Mouse (Mus musculus) intestine, embryonic 14.5 days (tissue): ENCODE measurements around the gene Cdh6. TPM values are rescaled to one million over a fixed set of nuclear protein-coding genes. Genes with fewer than 3 reads are reported as not detected.
A peak's percentile ranks its signal among the peaks of the same experiment; 100 is the strongest.

Source experiments
- ATAC-seq: fragments of 200-750 bp; cut with Nextera tagmentation; replicated peaks from 2 replicates; pipeline ENCODE4 v1.8.0; 2017; ENCODE audit warnings: low read depth, moderate number of reproducible peaks, moderate TSS enrichment, moderate library complexity; ENCODE audit not compliant: low FRiP score, low TSS enrichment
- DNase-seq: peaks from one replicate; pipeline ENCODE4 v3.0.0-alpha.2; 2018; ENCODE audit warnings: low spot score
- H3K27ac ChIP-seq: fragments of 300-500 bp; sonication (generic); 2 replicates; pipeline ENCODE4 v1.5.1; 2014; ENCODE audit warnings: low read depth, mild to moderate bottlenecking, control low read depth
- H3K27me3 ChIP-seq: fragments of 300-500 bp; sonication (generic); replicated peaks from 2 replicates; pipeline ENCODE4 v1.6.1; 2014; ENCODE audit warnings: low read length, control low read depth; ENCODE audit not compliant: control insufficient read depth, insufficient read depth
- H3K36me3 ChIP-seq: fragments of 300-500 bp; sonication (generic); 2 replicates; pipeline ENCODE4 v1.6.1; 2014; ENCODE audit warnings: low read length, control low read depth; ENCODE audit not compliant: control insufficient read depth, insufficient read depth
- H3K4me1 ChIP-seq: fragments of 300-500 bp; sonication (generic); replicated peaks from 2 replicates; pipeline ENCODE4 v1.6.1; 2014; ENCODE audit warnings: low read length, control low read depth, mixed read lengths; ENCODE audit not compliant: control insufficient read depth, insufficient read depth
- H3K4me2 ChIP-seq: fragments of 300-500 bp; sonication (generic); 2 replicates; pipeline ENCODE4 v1.6.1; 2014; ENCODE audit warnings: low read length
- H3K4me3 ChIP-seq: fragments of 300-500 bp; sonication (generic); 2 replicates; pipeline ENCODE4 v1.5.1; 2014; ENCODE audit warnings: low read depth, low read length, control low read depth, mixed read lengths
- H3K9ac ChIP-seq: fragments of 300-500 bp; sonication (generic); 2 replicates; pipeline ENCODE4 v1.6.1; 2014; ENCODE audit warnings: mild to moderate bottlenecking, low read length
- H3K9me3 ChIP-seq: fragments of 300-500 bp; sonication (generic); 2 replicates; pipeline ENCODE4 v1.6.1; 2016; ENCODE audit warnings: low read length, control low read depth; ENCODE audit not compliant: control insufficient read depth
- WGBS: fragments of 180-500 bp; shearing (Covaris S2); extraction: QIAGEN DNeasy Blood & Tissue Kit; methylation state at CpG from one replicate; pipeline ENCODE4 v1.1.7; 2014; 5-methylcytosine and 5-hydroxymethylcytosine counted together
- polyA plus RNA-seq: library from polyadenylated mRNA; unstranded; fragments of >200 nt; fragmentation: Nextera tagmentation; extraction: Ambion mirVana; gene quantifications from 2 replicates; pipeline ENCODE4 v1.2.1, GENCODE M21; 2014

Gene Cdh6
- polyA plus RNA-seq, 1 experiment from 2014 or later, result 6.6 TPM

DNA sequence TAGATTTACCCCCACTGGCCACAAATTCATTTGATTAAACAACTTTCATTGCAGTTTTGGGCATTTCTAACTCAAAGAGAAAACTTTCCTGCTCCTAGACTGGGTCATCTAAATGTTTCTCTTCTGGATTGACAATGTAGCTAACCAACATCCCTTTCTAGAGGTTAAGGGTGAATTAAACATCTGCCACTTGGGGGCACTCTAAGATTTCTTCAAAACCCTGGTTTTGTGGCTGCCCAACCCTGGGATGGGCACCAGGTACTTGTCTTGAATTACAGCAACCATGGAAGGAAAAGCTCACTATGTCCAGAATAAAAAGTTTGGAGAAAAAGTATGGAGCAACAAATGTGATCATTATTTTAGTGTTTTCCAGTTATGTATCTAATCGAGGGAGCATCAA lies 39.4 kb downstream of the Cdh6 start:
- Histone ChIP-seq H3K9ac (no peak overlapping the region), H3K4me3 (no peak overlapping the region), H3K4me2 (no peak overlapping the region), H3K27me3 (no peaks in the 10 kb centered on the region), H3K9me3 (no peaks in the 10 kb centered on the region), H3K4me1 (no peaks in the 10 kb centered on the region), H3K27ac (no peak overlapping the region), H3K36me3 (no peaks in the 10 kb centered on the region)
- WGBS, result 74% methylated on average over 1 of the region's 1 CpGs
- DNase-seq, result peak; percentile 48
- ATAC-seq, result no peak

DNA sequence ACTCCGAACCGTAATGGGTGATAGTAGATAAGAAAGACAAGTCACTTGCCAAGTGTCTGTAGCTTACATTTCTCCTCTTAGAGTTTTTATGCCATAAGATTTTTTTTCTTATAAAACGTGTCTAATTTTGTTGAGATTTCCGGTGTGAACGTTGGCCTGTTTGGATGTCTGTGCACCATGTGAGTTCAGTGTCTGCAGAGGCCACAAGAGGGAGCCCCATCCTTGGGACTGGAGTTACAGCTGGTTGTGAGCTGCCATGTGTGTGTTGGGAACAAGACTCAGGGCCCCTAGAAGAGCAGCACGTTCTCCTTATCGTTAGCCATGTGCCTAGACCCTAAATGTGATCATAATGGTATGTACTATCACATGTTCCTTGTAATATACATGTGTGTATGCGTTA lies 40.1 kb downstream of the Cdh6 start:
- Histone ChIP-seq H3K4me3 (no peak overlapping the region), H3K27me3 (no peaks in the 10 kb centered on the region), H3K4me2 (no peak overlapping the region), H3K9ac (no peak overlapping the region), H3K4me1 (no peaks in the 10 kb centered on the region), H3K9me3 (no peaks in the 10 kb centered on the region), H3K27ac (no peak overlapping the region), H3K36me3 (no peaks in the 10 kb centered on the region)
- peak; percentile 42 for DNase-seq
- 92% methylated on average over 8 of the region's 8 CpGs for WGBS
- ATAC-seq, result no peak

DNA sequence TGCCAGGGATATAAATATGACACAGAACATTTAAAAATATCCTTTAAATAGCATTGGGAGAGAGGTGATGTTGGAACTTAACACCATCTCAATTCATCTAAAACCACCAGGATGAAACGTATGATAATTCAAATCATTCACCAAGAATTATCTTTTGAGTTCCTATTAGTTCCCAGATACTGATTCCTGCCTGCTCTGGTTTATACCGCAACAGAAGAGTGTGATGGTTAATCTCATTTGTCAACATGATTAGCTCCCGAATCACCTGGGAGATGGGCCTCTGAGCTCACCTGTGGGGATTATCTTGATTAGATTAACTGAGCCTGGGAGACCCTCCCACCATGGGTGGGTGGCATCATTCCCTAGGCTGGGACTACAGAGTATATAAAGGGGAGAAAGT lies 41.0 kb downstream of the Cdh6 start:
- no peak overlapping the region for H3K27ac ChIP-seq

DNA sequence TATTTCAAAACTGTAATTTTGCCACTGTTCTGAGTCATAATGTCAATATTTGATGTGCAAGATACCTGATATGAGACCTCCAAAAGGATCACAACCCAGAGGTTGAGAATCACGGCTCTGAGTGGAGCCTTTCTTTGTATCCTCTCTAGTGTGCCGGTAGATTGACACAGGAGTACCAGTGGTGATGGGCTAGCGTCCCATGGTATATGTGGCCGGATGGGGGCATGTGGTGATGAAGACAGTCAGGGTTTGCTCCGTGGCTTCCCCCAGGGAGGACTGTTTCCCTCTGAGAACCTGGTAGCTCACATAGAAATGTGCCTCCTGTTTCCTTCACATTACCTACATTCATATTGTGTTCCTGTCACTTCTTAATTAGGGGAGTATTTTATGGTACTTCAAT lies 43.2 kb downstream of the Cdh6 start:
- no peak overlapping the region for H3K9ac ChIP-seq

More for the DNA sequence above, 41.0 kb downstream of the Cdh6 start:
- Histone ChIP-seq H3K9ac (no peak overlapping the region), H3K27me3 (no peaks in the 10 kb centered on the region), H3K36me3 (no peaks in the 10 kb centered on the region), H3K4me2 (no peak overlapping the region), H3K4me3 (no peak overlapping the region), H3K4me1 (no peaks in the 10 kb centered on the region), H3K9me3 (no peaks in the 10 kb centered on the region)
- ATAC-seq, result no peak
- no peak for DNase-seq
- 84% methylated on average over 3 of the region's 3 CpGs for WGBS

DNA sequence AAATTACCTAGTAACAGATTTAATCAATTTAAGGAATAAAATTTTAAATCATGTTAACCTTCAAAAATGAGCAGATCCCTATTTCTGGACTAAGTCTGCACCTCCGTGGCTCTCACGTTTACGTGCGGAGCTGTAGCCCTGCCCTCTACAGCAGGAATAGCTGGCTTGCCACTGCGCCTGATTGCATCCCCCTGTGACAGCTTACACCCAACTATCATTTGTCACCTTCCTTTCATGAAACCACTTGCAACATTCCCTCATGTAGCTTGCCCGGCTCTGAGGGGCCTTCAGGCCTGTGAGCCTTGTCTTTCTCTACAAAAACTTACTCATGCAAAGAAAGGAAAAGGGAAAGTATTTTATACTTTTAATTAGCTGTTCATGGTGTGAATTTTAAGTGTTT lies 73.1 kb downstream of the Cdh6 start:
- no peak overlapping the region for H3K4me2 ChIP-seq
- DNase-seq (no peak), ATAC-seq (no peak)
- WGBS, result 60% methylated on average over 6 of the region's 6 CpGs
- no peaks in the 10 kb centered on the region for H3K4me1 ChIP-seq
- H3K4me3 ChIP-seq, result no peak overlapping the region
- H3K9ac ChIP-seq, result no peak overlapping the region
- H3K9me3 ChIP-seq, result no peaks in the 10 kb centered on the region
- no peaks in the 10 kb centered on the region for H3K27me3 ChIP-seq
- H3K36me3 ChIP-seq, result no peaks in the 10 kb centered on the region
- no peak overlapping the region for H3K27ac ChIP-seq

More for the DNA sequence above, 43.2 kb downstream of the Cdh6 start:
- H3K4me2 ChIP-seq, result no peak overlapping the region
- H3K36me3 ChIP-seq, result no peaks in the 10 kb centered on the region
- H3K27me3 ChIP-seq, result no peaks in the 10 kb centered on the region
- 80% methylated on average over 5 of the region's 5 CpGs for WGBS
- no peaks in the 10 kb centered on the region for H3K4me1 ChIP-seq
- ATAC-seq, result no peak
- no peaks in the 10 kb centered on the region for H3K9me3 ChIP-seq
- H3K4me3 ChIP-seq, result no peak overlapping the region
- no peak overlapping the region for H3K27ac ChIP-seq
- peak; percentile 32 for DNase-seq

DNA sequence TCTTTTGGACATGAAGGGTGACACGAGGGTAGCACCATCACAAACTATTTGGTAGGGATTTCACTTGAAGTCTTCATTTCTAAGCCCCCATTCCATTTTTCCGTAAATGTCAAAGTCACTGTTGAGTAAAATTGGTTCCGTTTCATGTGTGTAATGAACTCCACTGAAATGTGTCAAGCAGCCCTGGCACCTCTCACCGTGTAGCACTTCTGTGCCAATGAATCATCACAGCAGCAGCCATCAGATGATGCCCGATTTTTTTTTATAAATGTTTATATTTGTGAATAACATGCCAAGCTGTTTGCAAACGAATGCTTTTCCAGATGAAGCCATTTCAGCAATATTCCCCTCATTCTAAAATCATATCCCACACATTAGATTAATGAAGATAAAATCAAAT lies 75.6 kb downstream of the Cdh6 start:
- H3K27me3 ChIP-seq, result no peaks in the 10 kb centered on the region
- ATAC-seq (no peak), DNase-seq (no peak)
- H3K9me3 ChIP-seq, result no peaks in the 10 kb centered on the region
- H3K4me3 ChIP-seq, result no peak overlapping the region
- H3K4me1 ChIP-seq, result no peaks in the 10 kb centered on the region
- H3K9ac ChIP-seq, result no peak overlapping the region
- no peak overlapping the region for H3K27ac ChIP-seq
- 80% methylated on average over 6 of the region's 6 CpGs for WGBS
- no peaks in the 10 kb centered on the region for H3K36me3 ChIP-seq
- H3K4me2 ChIP-seq, result no peak overlapping the region

- no peak for DNase-seq
- Histone ChIP-seq H3K4me1 (no peaks in the 10 kb centered on the region), H3K9me3 (no peaks in the 10 kb centered on the region), H3K4me3 (no peak overlapping the region), H3K27ac (no peak overlapping the region), H3K36me3 (no peaks in the 10 kb centered on the region), H3K4me2 (no peak overlapping the region), H3K9ac (no peak overlapping the region), H3K27me3 (no peaks in the 10 kb centered on the region)
- ATAC-seq, result no peak
- WGBS, result 45% methylated on average over 9 of the region's 9 CpGs
These were observed 78.1 kb downstream of the Cdh6 start for GRCm38 (mm10) chr15:13095406-13095805.

DNA sequence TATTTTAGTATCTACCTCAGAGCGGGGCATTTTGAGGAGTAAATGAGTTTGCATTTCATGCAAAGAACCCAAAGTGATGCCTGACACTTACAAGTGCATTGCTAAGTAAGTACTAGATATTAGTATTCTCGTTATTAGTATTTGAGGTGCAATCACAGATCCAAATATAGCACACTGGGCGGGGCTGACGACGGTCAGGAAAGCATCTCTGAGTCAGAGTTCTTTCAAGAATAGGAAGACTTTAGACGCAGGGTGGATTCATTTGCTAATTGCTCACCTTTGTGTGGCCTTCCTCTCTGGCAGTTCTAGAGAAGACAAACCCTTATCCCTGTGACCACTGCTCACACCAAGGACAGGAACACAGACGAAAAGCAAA lies 78.6 kb downstream of the Cdh6 start:
- H3K4me3 ChIP-seq, result no peak overlapping the region
- 71% methylated on average over 7 of the region's 7 CpGs for WGBS
- H3K9ac ChIP-seq, result no peak overlapping the region
- no peaks in the 10 kb centered on the region for H3K4me1 ChIP-seq
- ATAC-seq (no peak), DNase-seq (no peak)
- H3K27me3 ChIP-seq, result no peaks in the 10 kb centered on the region
- H3K36me3 ChIP-seq, result no peaks in the 10 kb centered on the region
- no peaks in the 10 kb centered on the region for H3K9me3 ChIP-seq
- H3K4me2 ChIP-seq, result no peak overlapping the region
- no peak overlapping the region for H3K27ac ChIP-seq

- DNase-seq, result no peak
- H3K4me2 ChIP-seq, result no peak overlapping the region
- H3K27ac ChIP-seq, result no peak overlapping the region
- ATAC-seq, result no peak
- H3K4me1 ChIP-seq, result no peaks in the 10 kb centered on the region
- no peak overlapping the region for H3K9ac ChIP-seq
- H3K27me3 ChIP-seq, result no peaks in the 10 kb centered on the region
- H3K4me3 ChIP-seq, result no peak overlapping the region
- H3K36me3 ChIP-seq, result no peaks in the 10 kb centered on the region
- H3K9me3 ChIP-seq, result no peaks in the 10 kb centered on the region
- 85% methylated on average over 19 of the region's 19 CpGs for WGBS
These were observed 79.3 kb downstream of the Cdh6 start for GRCm38 (mm10) chr15:13093954-13094880.
